Mouse (Mus musculus) hematopoietic stem cell, adult 5-6 weeks (primary cell): ENCODE data around the gene Gm21958. TPM values are rescaled to one million over a fixed set of nuclear protein-coding genes. Genes with fewer than 3 reads are reported as not detected.
A peak's percentile ranks its signal among the peaks of the same experiment; 100 is the strongest.

Experiments
- ATAC-seq, 2 experiments: fragments of 125-278 bp in 1 of 2; replicated peaks in 1 of 2; 2 replicates each; pipeline ENCODE4 v1.8.0; 2016 to 2017; ENCODE audit warnings: inconsistent platforms in 2 of 2, mild to moderate bottlenecking in 2 of 2, moderate number of reproducible peaks in 2 of 2, low read depth in 1 of 2, moderate TSS enrichment in 1 of 2; ENCODE audit not compliant: low FRiP score in 2 of 2, poor library complexity in 2 of 2, severe bottlenecking in 2 of 2, insufficient read depth in 1 of 2, low TSS enrichment in 1 of 2
- total RNA-seq: library from RNA; stranded (forward); fragments of 172-1452, 232-1000 nt; gene quantifications from 2 replicates; pipeline ENCODE4 v1.2.3, GENCODE M21; 2017

The Gm21958 gene
- total RNA-seq, result not detected in 2 replicates

DNA sequence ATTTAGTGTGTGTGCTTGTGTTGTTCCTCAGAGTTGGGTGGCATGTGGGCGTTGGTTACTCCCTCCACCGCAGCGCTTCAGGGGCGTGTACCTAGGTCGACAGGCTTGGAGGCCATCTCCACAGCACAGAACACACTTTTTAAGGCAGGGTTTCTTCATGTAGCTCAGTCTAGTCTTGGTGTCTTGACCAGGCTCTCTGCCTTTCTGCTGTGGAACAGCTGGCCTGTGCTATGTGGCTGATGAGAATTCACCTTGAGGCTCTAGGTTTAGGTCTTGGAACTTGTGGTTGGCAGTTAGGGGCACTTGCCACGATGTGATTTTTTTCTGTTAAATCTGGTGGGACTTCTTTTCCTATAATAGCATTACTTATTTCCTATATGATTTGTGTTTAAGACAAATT, at the start of gene Gm21958:
Gm21958 (minus strand) TSS at position 101 of the 400 bp plus-strand sequence.
- ATAC-seq, result no peak

DNA sequence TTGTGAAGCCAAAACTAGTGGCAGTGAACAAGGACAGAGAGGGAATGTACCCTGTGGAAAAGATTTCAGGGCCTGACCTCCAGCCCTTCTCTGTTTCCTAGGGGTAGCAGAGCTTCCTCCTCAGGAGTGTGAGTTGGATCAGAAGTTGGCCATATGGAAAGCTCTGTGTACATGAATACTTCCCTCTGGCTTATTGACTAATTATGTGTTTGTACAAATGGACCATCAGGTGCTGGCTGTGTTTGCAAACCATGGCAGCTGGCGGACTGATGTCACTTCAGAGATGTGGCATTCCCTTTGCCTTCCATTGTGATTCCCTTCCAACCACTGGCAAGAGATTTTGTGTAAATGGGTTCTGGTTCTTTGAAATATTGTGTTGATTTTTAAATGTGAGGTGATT, 47.1 kb upstream of the Gm21958 start:
- ATAC-seq, result no peak

DNA sequence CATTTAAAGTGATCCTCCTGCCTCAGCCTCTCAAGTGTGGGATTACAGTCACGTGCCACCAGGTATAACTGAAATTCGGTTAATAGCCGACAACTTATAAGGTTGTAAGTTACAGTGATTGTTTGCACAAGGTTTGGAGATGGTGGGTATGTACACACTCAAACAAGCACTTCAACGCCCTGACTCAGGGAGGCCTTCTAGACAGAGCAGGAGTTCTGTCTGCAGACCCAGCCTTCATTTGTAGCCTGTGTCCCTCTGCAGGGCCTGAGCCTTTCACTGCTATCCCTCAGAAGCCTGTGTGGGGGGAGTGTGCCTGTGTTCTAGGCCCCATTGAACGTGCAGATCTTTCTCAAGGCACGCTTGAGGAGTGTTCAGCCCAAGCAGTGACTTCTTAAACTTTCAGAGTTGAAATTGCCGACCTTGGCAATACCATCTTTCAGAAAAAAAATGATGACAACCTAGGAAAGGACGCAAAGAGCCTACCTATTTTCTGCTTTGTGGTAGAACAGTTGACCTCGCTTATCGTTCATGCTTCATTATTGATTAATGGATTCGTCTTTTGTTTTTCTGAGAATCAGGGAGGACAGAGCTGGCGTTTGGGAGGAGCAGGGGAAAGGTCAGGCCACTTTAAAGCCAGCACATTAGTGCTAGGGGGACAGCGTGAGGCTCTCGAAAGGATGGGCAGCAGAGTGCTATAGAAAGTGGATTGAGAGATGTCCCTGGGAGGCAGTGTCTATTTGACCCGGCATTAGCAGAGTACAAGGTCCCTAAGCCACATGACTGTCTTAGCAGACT, 46.4 kb upstream of the Gm21958 start:
- no peak for ATAC-seq

DNA sequence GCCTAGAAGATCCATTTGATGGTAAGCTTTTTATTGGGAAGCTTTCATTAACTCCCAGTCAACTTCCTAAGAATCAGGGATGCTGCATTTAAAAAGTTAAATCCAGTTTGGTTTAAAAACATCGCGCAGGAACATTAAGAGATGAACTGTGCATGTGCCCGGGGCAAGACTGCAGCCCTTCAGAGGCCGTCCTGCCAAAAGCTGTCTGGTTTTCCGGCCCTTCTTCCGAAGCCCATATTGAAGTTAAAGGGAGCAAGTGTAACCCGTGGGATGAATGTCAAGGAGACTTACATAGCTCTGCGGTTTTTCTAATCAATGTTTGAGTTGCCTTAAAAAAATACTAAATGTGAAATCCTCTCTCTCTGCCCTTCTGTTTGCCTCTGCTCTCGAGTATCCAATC, 45.1 kb upstream of the Gm21958 start:
- ATAC-seq, result no peak

DNA sequence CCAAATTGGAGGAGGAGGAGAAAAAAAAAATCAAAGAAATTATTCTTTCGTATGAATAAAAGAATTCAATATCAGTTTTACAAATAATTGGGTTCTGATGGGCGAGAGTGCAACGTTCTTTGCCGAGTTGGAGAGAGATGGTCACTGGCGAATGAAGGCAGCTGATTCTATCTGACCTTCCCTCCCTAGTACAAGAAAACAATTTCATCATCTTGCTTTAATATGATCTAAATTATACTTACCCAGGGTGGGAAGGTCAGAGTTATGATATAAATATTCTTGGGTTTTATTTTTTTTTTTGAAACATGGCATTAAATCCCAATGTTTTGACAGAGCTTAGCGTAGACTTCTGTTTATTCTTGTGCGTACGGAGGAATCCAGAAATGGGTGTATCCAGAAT, 43.3 kb upstream of the Gm21958 start:
- ATAC-seq, result no peak

DNA sequence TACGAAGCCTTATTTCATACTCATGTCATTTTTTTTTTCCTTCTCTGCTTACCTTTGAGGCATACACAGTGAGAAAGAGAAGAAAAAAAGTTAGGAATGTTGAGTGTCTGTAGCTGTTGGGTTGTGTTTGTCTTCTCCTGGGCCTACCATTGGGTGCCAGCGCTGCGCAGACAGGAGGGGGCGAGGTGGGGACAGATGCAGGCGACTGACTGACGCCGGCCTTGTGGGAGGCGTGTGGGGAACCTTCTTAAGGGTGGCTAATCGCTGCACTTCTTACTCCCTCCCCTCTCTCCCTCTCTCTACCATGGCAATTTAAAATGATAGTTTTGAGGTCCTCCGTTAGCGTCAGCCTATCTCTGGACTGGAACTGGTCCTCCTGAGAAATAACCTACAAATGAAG, 41.9 kb upstream of the Gm21958 start:
- ATAC-seq, result peak in 1 of 2 experiments; percentile 43; a peak in 2 of 4 replicates

DNA sequence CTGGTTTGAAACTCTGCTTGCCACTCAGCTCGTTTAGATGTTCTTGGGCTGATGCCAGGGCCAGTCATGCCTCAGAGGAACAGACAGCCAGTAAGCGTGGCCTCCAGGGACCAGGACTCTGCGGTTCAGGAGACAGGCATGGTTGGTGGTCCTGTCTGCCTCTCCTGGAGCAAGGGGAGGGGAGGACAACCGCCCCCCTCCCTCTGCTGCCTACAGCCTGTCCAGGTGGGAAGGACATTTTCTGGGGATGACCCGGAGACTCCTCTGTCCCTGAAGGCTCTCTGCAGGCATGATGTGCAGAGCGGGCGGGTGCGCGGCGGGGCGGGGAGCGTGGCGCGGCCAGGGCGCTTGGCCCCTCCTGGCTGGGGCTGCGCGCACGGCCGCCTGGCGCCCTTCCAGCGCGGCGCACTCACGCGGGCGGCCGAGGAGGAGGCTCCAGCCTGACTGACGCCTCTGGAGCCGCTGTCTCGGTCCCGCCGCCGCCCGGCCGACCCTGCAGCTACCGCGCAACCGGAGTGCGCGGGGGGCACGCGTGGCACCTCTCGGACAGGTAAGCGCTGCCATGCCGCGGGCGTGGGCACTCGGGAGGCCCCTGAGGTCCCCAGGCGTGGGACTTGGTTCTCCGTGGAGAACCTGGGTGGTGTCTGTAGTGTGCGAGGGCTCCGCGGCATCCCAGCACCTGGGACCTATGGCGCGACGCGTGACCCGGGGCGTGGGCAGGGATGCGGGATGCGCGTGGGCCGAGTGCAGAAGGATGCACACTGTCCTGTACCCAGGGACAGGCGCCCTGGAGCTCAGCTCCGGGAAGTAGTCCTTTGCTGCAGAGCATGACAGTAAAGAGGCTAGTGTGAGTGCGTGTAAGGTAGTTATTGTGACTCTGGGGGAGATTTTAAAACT, 41.2 kb upstream of the Gm21958 start, which contains the start of gene Smad9:
Smad9 (plus strand) TSS at position 438 of the 897 bp plus-strand sequence.
- ATAC-seq, result peak in 1 of 2 experiments; percentile 26; a peak in 2 of 4 replicates

DNA sequence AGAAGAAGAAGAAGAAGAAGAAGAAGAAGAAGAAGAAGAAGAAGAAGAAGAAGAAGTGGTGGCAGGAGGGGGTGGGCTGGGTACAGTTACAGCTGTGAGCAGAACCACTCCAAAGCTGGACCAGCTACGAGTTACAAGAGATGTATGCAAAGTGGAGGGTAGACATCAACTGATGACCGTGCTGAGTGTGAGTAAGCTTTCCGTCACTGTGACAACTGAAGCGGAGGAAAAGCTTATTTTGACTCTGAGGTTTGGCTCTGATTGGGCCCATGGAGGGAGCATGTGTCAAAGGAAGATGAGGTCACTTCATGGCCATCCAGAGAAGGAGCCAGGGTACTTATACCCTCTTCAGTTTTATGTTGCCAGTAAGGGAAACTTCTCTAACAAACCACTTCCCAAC, 39.3 kb upstream of the Gm21958 start:
- no peak for ATAC-seq

DNA sequence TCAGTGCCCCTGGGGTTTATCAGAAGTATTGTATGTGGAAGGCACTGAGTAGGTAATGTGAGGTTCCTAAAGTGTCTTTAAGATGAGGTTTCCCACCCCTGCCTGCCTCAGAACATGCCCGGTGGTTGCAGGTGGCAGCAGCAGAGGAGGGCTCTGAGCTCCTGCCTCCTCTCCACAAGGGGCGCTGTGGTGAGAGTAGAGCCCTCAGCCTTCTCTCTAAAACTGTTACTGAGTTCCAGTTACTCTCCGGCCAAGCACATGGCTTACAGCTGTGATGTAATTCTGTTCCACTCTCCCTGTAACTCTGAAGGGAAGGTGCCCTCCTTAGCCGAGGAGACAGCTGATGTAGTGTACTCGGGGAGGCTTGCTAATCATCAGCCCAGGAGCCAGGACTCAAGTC, 31.6 kb upstream of the Gm21958 start:
- peak; percentile 56 to 75 for ATAC-seq

DNA sequence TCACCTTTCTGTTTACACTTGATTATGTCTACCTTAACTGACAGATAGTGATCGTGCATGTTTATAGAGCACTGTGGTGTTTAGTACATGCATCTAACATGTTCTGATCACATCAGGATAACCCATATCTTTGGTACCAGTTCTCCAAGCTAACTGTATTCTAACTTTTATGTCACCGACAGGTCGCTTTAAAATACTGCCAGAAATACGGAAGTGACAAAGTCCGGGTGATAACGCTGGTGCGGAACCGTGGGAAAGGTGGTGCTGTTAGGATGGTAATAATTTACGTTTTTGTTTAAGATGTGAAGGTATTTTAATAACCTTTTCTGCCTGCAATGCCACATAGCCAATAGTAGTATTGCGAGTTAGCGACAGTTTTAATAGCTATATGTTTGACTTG, 27.8 kb upstream of the Gm21958 start:
- ATAC-seq, result no peak

DNA sequence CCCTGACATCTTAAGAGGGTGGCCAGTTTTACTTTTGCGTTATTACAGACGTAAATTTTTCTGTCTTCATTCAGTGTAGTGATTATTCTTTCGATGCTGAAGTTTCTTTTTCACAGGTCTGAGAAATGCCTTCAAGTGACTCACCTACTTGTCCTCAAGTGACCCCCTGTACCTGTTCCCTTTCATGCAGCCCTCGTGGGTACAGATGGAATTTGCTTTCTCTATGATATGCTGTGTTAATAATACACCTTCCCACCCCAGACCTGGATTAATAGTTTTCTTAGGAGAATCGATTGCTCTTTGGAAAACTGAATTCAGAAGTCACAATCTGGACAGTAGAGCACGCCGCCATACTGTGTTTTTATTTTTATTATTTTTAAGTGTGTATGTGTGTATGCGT, 23.2 kb upstream of the Gm21958 start:
- ATAC-seq, result no peak

DNA sequence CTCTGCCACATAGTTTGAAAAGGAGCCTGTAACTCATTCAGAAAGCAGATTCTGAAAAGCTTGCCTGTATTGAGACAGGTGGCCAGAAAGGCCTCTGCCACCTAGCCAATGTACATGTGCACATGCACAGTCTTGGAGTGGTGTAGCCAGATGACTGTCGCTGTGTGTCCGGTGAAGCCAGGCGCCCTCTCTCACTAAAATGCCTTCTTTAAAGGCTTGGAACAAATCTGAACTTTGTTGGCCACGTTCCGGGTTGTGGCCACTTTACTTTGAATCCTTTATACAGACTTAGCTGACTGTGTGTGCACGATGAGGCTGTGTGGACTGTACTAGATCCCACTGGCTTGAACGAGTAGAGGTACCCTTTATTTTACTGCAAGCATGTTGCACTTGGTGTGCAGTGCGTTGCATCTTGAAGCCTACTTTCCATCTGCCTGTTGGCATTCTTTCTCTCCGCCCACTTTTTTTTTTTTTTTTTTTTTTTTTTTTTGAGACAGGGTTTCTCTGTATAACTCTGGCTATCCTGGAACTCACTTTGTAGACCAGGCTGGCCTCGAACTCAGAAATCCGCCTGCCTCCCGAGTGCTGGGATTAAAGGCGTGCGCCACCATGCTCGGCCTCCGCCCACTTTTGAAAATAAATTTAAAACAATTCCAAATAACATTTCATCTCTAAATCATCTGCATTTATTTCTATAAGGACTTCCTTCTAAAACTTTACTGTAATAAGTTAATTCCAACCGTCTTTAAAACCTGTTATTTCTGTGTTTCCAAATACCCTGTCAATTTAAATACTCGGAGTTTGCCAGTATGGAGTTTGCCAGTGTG, 22.2 kb upstream of the Gm21958 start:
- no peak for ATAC-seq

DNA sequence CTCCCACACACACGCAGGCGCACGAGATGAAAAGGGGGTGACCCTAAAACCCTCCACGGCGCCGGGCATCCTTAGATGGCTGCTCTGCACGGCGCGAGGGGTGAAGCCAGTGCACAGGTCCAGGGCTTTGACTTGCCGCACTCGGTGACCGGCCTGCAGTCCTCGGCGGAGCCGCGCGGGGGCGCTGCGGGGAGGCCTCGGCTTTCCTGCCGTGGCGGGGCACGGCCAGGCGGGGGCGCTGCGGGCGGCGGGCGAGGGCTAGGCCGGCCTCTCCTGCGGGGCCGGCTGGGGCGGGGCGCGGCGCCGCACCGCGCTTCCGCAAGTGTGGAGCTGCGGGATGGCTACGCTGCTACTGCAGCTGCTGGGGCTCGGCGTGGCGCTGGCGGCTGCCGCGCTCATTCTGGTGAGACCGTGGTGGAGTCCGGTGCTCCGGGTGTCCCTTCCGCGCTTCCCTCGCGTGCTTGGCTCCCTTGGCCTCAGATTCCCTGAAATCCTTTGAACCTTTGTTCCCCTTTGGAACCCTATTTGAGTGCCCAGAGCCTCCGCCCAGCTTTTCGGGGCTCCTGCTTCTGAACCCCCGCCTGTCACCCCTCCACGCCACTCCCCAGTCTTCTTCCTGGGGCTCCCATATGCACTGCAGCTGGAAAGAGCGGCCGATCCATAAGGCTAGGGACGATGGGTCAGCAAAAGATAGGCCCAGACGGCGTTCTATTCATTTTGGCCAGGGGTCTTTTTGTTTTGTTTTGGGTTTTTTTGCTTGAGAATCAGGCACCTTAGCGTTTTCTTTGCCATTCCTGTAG, 21.3 kb upstream of the Gm21958 start, which contains the start of the genes Exosc8 and Alg5:
Exosc8 (minus strand) TSS at position 147 of the 800 bp plus-strand sequence.
Alg5 (plus strand) TSS at position 293 of the 800 bp plus-strand sequence.
- ATAC-seq, result peak; percentile 75 to 77

DNA sequence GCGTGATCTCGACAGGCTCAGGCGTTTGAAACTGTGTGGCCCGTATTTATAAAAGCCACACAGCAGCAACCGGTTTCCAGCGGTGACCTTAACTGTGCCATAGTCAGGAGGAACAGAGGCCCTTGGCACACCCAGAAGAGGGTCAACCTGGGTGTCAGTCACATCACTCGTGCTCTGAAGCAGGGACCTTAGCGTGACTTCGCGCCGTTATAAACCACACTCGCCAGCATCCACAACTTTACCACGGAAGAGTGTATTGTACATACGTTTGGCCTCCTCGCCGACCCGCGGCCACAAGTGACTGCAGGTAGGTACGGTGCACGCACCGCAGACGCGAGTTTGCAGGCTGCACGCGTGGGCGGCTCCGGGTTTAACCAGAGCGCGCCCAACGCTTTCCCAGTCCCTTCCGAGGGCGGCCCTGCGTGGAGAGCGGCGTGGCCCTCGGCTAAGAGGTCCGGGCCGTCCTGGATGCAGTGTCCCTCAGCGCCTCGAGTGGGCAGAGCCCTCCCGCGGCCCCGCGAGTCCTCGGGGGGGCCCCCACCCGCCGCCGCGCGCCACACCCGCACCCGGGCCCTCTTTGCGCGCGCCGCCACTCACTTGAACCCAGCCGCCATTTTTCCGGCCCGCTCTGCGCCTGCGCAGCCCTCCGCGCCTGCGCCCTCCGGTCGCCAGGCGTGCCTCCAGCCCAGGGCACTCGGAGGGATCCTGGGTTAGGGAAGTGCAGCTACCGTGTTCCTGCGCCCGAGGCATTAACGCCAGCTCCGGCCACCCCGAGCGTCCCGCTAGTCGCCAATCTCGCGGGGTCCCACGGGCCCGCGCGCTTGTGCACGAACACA, 20.5 kb upstream of the Gm21958 start:
- peak; percentile 75 to 76 for ATAC-seq

DNA sequence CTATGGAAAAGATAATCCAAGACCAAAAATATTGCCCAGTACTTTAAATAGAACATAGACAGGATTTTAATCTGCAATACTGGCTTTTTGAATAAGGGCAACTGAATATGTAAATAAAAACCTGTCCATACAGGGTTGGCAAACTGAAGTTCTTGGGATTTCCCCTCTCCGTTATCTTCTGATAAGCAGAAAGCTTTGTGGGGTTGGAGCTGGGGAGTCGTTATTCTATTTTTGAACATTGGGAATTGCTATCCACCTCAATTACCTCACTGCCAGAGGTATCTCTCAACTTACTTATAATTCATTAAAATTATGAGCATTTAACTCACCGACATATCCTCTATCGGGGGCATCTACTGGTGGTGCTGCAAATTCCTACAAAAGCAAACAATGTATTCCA, 18.2 kb upstream of the Gm21958 start:
- ATAC-seq, result no peak

DNA sequence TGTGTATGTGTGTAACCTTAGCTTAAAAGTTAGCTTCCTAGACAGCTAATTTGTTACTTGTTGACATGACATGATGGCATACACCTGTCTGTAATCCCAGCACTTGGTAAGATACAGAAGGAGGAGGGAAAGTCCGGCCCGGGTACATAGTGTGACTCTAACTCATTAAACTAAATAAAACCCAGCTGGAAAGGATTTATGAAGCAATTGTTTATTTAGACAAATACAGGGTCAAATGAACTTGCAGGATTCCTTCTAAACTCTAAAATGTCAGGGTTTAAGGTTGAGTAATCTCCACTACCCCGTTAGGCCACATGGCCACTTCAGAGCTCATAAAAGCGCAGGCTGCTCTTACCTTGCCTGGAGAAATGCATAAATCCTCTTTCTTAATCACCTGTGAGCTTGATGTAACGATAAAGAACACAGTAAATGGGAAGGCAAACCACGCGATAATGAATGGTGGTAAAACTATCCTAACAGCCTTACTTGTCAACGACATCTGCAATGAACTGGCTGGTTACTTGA, 17.5 kb upstream of the Gm21958 start:
- no peak for ATAC-seq
